Mouse (Mus musculus) T-helper 17 cell (primary cell): ENCODE results near the gene Zpbp2.

Experiments
- in situ Hi-C, 2 experiments: fragments of 300-600 bp; cut with MboI, MseI; formaldehyde crosslinking; loops; 1 replicate in 1 of 2; 2 replicates in 1 of 2; pipeline ENCODE4 v1.15.1; 2025; ENCODE audit warnings: high pct_unique_total_duplicates in 2 of 2

Zpbp2 gene

DNA sequence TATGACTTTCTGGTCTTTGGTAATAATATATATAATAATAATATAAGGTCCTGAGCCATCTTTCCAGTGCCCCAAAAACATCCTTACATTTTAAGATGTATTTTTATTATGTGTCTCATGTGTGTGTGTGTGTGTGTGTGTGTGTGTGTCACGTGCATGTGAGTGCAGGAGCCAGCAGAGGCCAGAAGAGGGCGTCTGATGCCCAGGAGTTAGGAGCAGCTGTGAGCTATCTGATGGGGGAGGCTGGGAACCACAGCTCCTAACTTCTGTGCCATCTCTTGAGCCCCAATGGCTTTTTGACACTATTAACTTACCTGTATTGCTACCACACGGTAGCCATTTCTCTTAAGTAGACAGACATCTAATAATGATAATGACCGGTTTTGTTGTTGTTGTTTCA is 3.1 kb downstream of the Zpbp2 start:
- in situ Hi-C loops: loop anchor here (5.0 to 10.0 kb wide), 2 partner anchors 87 to 1289 kb away; no protein-coding TSS in a partner anchor

DNA sequence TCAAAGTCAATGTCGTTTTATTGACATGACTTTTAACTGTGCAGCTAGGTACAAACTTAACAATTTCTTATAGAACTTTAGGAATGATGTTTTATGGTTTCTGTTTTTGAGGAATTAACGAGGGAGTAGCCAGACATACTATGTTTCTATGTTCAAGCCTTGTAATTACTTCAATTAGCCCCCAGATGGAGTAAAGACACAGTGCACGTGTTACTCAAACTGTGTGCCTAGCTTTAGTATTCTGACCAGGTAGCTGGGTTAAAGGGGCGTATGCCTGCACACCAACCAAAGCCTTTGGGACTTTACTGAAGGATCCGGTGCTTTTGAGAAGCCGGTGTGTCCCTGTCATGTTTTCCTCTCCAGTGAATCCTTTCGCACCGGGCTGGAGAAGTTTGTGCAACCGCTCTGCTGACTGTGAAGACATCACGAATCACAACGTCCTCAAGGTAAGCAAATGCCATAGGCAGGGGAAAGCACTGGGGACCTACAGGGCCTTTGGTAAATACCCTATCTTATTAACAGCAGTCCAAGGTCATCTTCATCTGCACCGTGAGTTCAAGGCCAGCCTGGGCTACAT is 4.3 kb downstream of the Zpbp2 start:
- in situ Hi-C loops: loop anchor here (5.0 to 10.0 kb wide), 2 partner anchors 42 to 1290 kb away; partner anchors contain the start of gene Lrrc3c (in 2 of the 2)

DNA sequence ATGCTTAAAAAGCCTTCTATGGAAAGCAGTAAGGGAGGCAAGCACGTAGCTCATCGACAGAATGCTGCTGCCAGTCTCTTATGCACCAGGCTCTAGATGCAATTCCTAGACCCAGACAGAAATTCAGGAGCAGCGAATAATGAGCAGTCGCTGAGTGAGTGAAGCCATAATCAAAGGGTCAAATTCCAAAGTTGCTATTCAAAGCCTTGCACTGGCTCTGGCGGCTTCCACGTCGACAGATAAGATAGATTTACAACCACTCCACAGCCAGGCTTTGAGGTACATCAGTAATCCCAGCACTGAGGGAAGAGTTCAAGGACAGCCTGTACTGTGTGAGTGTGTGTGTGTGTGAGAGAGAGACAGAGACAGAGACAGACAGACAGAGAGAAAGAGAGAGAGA is 10.0 kb downstream of the Zpbp2 start:
- in situ Hi-C loops: no loop called here

DNA sequence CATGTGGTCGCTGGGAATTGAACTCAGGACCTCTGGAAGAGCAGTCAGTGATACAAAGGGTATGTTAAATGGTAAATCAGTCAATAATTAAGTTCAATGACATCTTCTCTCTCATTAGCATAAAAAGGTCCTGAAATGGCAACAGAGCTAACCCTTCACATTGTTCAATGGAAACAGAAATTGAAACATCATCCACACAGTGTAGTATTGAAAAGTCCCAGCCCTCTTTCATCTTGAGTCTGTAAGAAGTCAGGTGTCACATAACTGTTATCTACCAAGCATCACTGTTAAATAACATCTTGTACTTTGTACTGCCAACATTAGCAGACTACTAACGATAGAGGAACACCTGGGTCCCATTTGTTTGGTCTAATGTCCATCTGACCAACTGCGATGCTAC is 12.1 kb downstream of the Zpbp2 start:
- in situ Hi-C loops: no loop called here

DNA sequence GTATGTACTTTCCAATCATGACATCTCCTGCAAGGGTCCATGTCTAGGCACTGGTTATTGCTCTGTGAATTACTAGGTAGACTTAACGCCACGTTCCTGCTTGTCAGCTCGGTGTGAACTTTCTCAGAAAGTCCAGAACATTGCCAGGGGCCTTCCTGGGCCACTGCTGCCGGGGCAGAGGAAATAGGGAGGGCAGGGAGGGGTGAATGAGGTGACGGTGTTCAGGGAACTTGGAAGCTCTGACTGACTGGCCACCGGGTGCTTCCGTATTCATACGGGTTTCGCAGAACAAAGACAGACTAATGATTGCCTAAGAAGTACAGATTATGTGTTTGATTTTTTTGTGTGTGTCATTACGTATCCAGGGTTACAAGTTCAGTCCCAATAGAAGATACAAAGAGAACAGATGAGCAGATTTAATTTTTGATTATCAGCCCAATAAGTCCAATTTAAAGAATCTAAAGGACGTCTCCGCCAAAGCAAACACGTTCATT is 13.1 kb downstream of the Zpbp2 start:
- in situ Hi-C loops: no loop called here

DNA sequence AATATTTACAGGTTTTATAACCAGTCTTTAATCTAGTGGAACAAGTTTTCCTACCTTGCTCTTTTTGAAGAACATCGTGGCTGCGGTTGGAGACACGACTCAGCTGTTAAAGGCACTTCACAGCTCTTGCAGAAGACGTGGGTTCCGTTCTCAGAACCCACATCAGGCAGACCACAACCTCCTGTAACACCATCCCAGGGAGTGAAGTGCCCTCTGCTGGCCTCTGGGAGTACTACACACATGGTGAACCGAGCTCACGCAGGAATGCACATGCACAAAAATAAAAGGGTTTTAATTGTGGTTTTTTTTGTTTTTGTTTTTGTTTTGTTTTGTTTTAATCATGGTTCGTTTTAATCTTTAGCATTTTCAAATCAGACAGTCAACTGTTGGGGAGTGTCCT is 17.4 kb downstream of the Zpbp2 start:
- in situ Hi-C loops: no loop called here

DNA sequence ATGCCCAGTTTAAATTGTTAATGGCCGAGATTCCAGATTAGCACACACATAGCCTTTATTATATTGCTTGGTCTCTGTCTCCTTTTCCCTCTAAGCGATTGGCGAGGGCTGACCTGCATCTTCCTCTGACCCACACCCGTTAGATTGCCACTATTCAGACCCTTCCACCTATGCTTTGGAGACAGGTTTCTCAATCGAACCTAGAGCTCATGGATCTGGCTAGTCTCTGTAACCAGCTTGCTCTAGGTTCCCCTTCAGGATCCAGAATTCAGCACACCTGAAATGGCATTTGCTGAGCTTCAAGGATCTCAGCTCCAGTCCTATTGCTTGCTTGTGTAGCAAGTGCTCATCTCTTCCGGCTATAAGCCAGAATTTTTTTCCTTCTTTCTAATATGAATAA is 18.6 kb downstream of the Zpbp2 start:
- in situ Hi-C loops: no loop called here

DNA sequence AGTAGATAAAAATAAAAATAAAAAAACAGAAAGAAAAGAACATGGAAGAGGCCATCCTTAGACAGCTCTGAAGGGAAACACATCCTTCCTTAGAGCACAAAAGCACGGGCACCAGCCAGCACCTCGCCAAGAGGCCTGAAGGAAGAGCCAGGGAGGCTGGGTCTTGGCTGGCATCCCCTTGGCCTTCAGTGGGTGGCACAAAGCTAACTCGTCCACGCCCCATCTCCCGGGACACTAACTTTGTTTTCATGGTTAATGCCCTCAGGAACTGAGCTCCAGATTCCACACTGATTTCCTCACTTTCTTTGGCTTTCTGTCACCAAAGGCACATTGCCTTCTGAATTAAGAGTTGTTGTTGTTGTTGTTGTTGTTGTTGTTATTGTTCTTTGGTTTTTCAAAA is 26.9 kb downstream of the Zpbp2 start:
- in situ Hi-C loops: loop anchor here (5.0 to 25.0 kb wide), 2 partner anchors 95 to 1565 kb away; partner anchors contain the start of gene Sp6 (in 1 of the 2)

DNA sequence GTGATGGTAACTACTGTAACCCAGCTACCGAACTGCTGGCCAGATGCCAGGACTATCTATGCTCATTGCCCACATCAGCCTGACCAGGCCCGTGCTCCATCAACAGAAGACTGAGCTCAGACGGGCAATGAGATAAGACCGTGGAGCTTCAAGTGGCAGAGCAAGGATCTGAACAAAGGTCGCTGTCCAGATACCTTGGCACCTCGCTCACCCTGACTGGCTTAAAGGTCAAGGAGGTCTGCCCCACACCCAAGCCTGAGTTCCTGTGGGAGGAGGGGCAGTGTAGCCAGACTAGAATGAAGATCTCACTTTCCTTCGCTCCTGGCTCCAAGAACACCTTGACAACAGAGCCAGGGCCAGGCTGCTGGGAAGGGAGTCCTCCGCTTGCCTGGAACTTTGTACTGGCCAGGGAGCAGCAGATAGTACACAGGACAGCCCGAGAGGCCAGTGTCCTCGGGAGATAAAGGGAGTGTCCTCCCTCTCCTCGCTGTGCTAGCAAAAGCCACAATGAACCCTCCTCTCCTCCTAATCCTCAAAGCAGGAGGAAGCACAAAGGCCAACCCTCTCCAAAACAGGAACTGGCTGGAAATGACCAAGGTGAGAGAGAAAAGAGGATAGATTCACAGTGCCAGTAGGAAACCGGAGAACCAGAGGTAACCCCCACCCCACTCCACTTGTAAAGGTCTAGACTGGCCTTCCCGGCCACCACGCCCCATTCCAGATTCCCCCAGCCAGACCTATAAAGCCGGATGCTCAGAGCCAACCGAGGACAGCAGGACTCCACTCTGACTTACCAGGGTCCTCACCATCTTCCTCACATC is 29.6 kb downstream of the Zpbp2 start:
- in situ Hi-C loops: loop anchor here in 1 of 2 experiments (25.0 kb wide), 1 partner anchor 1568 kb away; the partner anchor contains the start of gene Sp6

DNA sequence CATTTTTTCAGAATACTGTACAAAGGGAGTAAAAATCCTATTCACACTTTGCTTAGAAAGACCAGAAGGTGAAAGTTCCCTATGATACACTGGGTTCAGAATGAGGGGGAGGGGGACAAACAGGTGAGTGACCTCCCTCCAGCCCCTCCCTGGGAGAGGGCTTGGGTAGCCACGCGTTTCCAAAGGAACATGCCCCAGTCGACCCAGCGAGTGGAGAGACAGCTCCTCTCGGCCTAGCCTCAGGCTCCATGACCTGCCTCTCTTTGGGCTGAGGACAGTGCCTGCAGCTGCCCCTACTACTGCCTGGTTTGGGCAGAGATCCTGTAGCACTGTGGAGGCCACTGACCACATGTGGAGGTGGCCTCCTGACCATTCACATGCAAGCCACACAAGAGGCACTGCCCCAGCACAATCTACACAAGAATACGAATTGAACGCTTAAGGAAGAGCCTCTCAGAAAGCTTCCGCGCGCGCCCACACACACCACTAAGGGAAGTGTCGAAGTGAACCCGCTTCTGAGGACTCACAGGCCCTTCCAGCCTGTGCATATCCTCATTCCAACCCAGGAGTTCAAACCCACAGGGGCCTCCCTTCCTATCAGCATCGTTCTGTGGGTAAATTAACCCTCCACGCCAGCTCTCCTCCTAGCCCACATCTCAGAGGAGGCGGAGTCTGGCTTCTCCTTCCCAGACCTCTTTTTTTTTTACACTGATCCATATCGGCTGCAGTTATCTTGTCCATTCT is 30.6 kb downstream of the Zpbp2 start:
- in situ Hi-C loops: loop anchor here in 1 of 2 experiments (25.0 kb wide), 1 partner anchor 1569 kb away; the partner anchor contains the start of gene Sp6

DNA sequence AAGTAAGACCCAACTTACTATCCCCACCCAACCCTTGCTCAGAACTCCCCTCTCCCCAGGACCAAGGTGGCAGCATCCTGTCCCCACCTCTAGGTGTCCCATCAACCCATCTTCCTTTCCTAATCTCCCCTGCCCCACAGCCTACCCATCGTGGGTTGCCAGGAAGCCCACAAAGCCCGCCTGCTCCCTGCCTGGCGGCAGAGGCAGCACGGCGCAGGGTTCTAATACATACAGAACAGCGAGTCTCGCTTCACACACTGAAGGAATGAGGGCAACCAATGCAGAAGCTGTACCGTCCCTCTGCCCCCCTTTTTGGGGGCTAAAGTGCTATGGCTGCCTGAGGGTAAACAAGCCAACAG is 31.1 kb downstream of the Zpbp2 start:
- in situ Hi-C loops: loop anchor here in 1 of 2 experiments (25.0 kb wide), 1 partner anchor 1570 kb away; the partner anchor contains the start of gene Sp6

DNA sequence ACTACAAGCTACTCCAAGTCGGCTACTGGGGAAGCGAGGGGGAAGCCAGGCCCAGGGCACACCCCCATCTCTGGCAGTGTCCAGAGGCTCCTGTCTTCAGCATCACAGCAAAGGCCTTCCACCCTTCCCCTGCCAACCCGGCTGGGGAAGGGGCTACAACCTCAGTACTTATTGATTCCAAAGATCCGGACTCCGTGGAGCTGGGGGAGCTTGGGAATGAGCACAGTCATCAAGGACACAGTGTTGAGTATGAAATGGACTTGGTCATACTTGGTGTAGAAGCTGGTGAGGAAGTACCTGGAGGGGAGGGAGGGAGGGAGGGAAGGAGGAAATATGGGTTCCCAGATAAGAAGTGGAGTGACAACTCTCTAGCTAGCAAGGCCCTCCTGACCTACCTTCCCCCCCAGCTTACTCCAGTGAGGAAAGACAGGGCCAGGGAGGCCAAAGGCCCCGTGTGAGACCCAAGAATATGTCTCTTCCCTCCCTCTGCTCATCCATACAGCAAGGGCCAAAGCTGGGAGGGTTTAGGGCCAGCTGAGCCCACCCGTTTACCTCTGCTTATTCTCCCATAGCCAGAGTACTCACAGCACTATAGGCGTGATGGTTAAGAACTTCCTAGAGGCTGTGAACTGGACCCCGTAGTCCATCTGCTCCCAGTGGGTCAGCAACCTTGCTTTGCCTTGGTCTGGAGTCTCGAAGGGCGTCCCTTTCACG is 31.8 kb downstream of the Zpbp2 start:
- in situ Hi-C loops: loop anchor here in 1 of 2 experiments (25.0 kb wide), 1 partner anchor 1570 kb away; the partner anchor contains the start of gene Sp6

DNA sequence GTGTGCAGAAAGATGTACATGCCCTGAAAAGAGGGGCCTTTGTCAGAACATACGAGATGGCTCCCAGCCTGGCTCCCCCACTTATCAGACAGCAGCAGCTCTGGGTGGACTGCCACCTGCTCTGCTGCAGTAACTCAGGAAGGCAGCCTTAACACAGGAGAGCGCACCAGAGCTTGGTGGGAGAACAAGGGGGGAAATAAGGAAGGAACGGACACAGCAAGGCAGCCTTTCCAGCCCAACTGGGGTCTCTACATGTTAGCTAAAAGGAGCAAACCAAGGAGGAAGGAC is 32.3 kb downstream of the Zpbp2 start:
- in situ Hi-C loops: loop anchor here in 1 of 2 experiments (25.0 kb wide), 1 partner anchor 1571 kb away; the partner anchor contains the start of gene Sp6

DNA sequence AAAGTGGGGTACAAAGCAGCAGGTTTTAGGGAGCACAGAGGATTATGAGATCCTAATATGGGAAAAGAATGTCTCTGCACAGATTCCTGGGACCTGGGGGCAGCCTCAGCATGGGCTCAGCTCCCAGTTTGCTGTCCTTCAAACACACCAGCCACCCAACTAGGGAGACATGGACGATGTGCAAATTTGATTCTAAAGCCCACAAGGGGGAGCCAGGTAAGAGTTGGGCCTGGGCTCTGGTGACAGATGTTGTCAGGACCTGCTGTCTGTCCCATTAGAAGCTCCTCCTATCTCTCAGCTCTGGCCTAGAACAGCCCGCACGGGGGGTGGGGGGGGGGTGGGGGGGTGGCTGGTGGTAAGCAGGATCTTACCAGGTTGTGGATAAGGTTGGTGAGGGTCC is 32.7 kb downstream of the Zpbp2 start:
- in situ Hi-C loops: loop anchor here in 1 of 2 experiments (25.0 kb wide), 1 partner anchor 1571 kb away; the partner anchor contains the start of gene Sp6

DNA sequence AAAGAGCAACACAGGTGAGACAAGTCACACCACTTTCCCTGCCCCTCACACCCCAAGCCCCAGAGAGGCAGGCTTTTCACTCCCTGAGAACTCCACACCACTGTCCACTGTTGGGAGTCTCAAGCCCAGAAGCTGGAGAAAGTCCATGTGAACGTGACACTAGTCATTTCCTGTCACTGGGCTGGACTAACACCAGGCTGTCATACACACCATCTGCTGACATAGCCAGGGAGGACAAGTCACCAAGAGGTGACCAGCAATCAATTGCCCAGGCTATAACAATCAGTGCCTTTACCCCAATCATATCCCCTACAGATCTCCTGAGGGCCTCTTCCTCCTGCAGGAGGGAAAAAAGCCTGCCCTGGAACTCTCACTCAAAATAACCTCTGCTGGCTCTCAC is 33.2 kb downstream of the Zpbp2 start:
- in situ Hi-C loops: loop anchor here in 1 of 2 experiments (25.0 kb wide), 1 partner anchor 1572 kb away; the partner anchor contains the start of gene Sp6

DNA sequence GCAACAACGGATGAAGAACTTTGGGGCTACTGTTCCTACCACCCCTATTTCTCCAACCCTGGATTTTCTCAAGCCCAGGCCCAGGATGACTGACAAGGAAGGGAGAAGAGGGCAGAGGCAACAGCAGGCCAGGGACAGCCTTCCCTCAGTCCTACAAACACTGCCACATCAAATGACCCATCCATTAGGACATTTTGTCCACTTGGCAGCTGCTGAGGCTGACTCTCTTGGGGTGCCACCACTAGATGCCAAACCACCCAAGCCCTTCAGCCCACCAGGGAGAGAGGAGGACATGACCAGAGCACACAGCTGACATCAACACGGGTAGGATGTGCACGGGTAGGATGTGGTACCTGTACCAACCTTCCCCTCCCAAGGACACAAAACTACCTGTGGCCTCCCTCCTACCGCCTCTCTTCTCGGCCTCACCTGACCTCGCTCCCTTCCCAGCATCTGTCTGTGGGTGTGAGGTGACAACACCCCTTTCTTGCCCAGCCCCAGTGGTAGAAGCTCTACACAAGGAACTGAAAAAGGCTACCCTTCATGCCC is 33.8 kb downstream of the Zpbp2 start:
- in situ Hi-C loops: loop anchor here in 1 of 2 experiments (25.0 kb wide), 1 partner anchor 1572 kb away; the partner anchor contains the start of gene Sp6

DNA sequence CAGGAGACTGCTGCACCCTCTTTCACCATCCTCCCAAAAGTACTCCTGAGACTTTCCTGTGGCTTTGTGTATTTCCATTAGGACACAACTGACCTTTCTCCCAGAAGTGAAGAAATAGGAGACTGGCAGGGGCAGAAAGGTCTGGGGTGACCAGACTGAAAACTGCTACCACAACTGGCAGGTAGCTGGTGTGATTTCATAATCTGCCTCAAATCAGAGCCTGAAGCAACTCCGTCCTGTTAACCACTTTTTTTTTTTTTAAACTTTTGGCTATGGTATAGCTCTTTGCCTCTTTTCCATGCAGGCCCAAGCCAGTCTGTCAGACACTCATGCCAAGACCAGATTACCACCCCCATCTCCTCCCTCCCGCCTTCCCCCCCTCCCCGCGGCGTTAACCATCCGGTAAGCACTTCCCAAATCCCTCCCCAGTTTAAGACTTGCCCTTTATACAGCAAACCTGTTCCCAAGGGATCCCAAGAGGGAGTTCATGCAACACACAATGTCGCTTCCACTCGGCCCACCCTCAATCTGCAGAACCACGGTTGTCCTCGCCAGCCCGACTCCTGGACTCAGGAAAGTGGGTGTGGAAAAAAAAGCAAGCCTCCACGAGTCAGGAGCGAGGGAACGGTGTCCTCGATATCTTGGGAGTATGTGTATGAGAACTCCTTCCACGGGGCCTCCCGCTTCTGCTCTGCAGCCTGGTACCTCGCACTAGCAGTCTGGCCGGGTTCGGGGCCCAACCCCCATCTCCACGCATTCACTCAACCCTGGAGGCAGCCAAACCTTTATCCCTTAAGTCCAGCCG is 35.4 kb downstream of the Zpbp2 start:
- in situ Hi-C loops: loop anchor here in 1 of 2 experiments (25.0 kb wide), 1 partner anchor 1574 kb away; the partner anchor contains the start of gene Sp6

DNA sequence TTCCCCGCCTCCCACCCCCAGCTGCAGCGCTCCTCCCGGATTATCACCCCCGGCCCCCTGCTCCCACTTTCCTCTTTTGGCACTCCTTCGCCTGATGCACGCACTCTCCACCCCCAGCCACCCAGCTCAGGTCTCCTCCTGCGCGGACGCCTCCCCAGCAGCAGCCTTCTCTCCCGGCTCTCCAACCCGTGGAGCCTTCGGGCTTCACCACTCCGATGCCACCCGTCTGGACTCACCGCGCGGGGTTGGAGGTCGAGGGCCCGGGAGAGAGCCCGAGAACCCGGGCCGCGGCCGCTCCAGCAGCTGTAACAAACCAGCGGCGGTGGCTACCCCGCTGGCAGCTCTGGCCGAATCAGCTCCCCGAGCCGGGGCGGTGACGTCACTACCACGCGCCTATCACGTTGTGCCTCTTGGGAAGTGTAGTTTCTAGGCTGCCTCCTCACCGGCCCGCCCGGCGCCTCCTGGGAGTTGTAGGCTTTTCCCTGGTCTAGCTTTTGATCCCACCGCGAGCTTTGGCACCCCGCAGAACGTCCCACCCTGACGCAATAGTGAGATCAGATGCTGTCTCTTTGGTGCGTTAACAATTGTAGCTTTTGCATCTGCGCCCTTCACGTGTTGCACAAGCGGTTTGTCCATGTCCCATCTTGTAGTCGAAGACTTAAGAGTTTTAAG is 36.1 kb downstream of the Zpbp2 start, which contains the start of gene Ormdl3:
Ormdl3 (minus strand) TSS at position 477 of the 672 bp plus-strand sequence.
- in situ Hi-C loops: loop anchor here in 1 of 2 experiments (25.0 kb wide), 1 partner anchor 1575 kb away; the partner anchor contains the start of gene Sp6
